Mouse (Mus musculus) c-Kit-positive CD71-positive TER-119-positive erythroid progenitor cells, embryonic 14.5 days (primary cell): ENCODE data around the gene Gm960.
"Not testable (repeated sequence)": the region's sequence is repeated elsewhere in the genome, so short reads cannot be mapped to it uniquely, and the experiment has no call there.

Experiments
- DNase-seq: peaks from one replicate; pipeline ENCODE4 v3.0.0-alpha.2; 2013; ENCODE audit warnings: low spot score

Gene Gm960

GRCm38 (mm10) chr19:4588430-4588829 lies 110.0 kb downstream of the Gm960 start:
- no peak for DNase-seq

- no peak for DNase-seq
Measured at GRCm38 (mm10) chr19:4587426-4587825, 111.0 kb downstream of the Gm960 start.

DNA sequence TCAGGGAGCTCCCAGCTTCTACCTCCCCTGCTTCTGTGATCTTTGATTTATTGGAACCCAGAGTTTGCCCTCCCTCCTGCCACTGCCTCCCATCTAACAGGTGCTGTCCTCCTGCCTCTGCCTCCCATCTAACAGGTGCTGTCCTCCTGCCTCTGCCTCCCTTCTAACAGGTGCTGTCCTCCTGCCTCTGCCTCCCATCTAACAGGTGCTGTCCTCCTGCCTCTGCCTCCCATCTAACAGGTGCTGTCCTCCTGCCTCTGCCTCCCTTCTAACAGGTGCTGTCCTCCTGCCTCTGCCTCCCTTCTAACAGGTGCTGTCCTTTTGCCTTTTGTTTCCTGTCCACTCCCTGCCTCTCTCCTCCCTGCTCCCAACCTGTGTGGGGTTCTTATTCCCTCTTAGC lies 111.7 kb downstream of the Gm960 start:
- not testable (repeated sequence) for DNase-seq

DNA sequence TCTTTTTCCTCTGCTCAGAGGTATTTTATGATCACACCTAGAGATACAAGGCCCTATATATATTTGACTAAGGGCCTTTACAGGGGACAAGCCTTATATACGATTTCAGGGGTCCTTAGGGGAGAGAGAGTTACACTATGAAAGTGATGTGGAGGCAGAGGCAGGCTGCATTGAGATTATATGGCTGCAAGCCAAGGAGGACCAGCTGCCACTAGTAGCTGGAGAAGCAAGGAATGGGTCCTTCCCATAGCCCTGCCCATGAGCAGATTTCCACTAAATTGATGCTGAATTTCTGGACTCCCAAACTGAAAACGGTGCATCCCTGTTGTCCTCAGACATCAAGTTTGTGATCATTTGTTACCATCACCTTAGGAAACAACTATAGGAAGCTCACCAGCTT lies 114.6 kb downstream of the Gm960 start:
- no peak for DNase-seq

DNA sequence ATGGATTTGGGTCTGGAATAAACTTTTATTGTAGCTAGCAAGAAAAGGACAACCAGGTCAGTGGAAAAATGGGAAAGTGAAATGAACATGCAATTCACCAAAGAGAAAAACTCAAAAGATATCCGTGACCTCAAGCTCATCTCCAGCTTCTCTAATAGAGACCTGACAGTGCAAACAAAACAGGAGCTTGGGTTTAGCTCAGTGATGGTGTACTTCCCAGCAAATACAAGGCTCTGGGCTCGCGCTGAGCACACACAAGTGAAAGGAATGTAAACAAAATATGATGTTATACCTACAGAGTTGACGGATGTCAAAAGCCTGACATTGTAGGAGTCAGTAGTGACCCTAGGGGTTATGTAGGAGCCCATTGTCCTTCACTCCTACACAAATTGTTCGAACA lies 119.2 kb downstream of the Gm960 start:
- no peak for DNase-seq

DNA sequence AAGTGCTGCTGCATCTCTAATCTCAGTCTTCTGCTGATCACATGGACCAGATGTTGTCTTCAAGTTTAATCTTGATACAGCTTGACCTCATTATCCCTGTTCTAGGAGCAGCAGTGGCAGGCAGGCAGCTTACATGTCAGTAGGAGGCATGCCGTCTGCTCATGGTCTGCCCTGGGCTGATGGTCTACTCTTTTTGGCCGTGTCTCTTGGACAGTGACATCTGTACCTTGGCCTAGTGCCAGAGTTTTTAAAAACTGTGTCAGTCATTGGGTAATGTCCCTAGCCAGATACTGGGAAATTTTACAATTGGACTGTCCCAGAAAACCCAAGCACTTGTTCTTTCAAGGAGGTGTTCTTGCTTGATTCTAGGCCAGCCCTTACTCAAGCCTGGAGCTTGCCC lies 119.7 kb downstream of the Gm960 start:
- no peak for DNase-seq
